Mouse (Mus musculus): ENCODE data around the gene Nrbf2.

- no peak for TF ChIP-seq POLR2AphosphoS2 (IDR thresholded peaks at IDR 0.05; ENCODE audit: insufficient read length, low read depth)
- TF ChIP-seq USF1 (IDR thresholded peaks at IDR 0.05; ENCODE audit: low read depth), result no peak
- TF ChIP-seq MAX (IDR thresholded peaks at IDR 0.05; ENCODE audit: low read depth), result no peak
- TF ChIP-seq CEBPB (IDR thresholded peaks at IDR 0.05; ENCODE audit: insufficient read depth, poor library complexity, severe bottlenecking), result no peak
- no peak for TF ChIP-seq POLR2A (IDR thresholded peaks at IDR 0.05; ENCODE audit: insufficient read length, low read depth)
- no peak for TF ChIP-seq MYOD1 (IDR thresholded peaks at IDR 0.05; ENCODE audit: control insufficient read depth in 1 of 3, insufficient read length in 2 of 3, low read depth in 2 of 3)
- TF ChIP-seq SRF (IDR thresholded peaks at IDR 0.05; ENCODE audit: control insufficient read depth, insufficient read length, low read depth), result no peak
- no peak for TF ChIP-seq MYOG (IDR thresholded peaks at IDR 0.05; ENCODE audit: control insufficient read depth in 1 of 3, insufficient read depth in 1 of 3, insufficient read length in 2 of 3, low read depth in 2 of 3)
Observed at GRCm38 (mm10) chr10:67283516-67283915, 1.6 kb downstream of the Nrbf2 start.

Data from myocyte (in vitro differentiated cells).